Mouse (Mus musculus): ENCODE results near the gene Morn3. TPM values are rescaled to one million over a fixed set of nuclear protein-coding genes. Genes with fewer than 3 reads are reported as not detected.

The Morn3 gene
- polyA plus RNA-seq, 1 experiment: not detected

DNA sequence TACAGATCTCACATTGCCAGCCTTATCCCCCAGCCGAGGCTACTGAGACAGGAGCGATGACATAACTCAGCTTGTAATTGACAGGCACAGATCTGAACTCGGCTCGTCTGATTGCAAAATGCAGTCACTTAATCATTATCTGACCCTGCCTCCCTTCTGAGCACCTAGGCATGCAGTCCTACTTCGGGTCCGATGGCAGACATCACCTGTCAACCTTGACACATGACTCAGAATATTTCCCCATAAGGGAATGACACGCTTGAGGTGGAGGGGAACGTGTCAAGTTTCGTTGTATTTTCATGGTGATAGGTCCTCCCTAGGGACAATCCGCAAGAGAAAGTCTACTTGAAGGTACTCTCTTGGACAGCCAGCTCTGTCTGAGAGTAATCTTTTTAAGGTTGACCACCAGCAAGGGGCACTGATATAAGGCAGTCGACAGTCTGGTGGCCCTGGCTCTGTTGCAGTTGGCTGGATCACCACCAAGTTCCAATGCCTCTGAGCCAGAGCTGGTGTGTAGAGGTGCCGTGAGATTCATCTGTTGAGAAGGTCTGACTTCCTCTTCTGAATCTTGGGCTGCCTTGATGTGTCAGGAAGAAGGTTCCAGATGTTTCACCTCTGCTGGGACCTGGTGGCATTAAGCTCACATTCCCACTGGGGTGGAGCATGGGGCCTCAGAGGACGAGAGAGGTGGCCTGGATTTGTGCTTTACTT is 36.7 kb upstream of the Morn3 start:
- Histone ChIP-seq H3K27me3 (ENCODE audit: control insufficient read depth, insufficient read depth, low read length) (no peaks in the 10 kb centered on the region), H3K36me3 (ENCODE audit: control insufficient read depth, insufficient read depth, low read length) (no peaks in the 10 kb centered on the region), H3K27ac (ENCODE audit: insufficient read depth, low read depth, low read length) (no peak overlapping the region), H3K4me3 (ENCODE audit: low read depth, low read length) (no peak overlapping the region), H3K4me1 (ENCODE audit: control insufficient read depth, insufficient read depth, insufficient read length, low read length) (no peaks in the 10 kb centered on the region)
- 65% methylated on average over 13 of the region's 13 CpGs for WGBS
- TF ChIP-seq POLR2A (IDR thresholded peaks at IDR 0.05; ENCODE audit: low read depth, low read length): no peak
- no peak for TF ChIP-seq CTCF (IDR thresholded peaks at IDR 0.05; ENCODE audit: extremely low read depth, insufficient read length, insufficient replicate concordance, low read depth, low read length)

DNA sequence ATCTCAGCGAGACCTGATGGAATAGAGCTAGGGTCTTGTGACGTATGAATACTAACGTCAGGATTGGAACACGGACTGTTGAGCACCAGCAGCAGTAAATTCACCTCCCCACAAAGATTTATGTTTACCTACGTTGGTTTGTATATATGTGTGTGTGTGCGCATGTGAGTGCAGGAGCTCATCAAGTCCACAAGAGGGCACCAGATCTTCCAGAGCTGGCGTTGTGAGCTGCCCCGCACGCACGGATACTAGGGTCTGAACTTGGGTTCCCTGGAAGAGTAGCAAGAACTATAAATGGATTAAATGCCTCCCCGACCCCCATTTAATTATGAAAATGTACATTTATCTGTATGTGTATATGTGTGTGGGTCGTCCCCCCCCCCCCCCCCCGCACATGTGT is 33.7 kb upstream of the Morn3 start:
- Histone ChIP-seq H3K36me3 (ENCODE audit: control insufficient read depth, insufficient read depth, low read length) (no peaks in the 10 kb centered on the region), H3K27ac (ENCODE audit: insufficient read depth, low read depth, low read length) (no peak overlapping the region), H3K4me3 (ENCODE audit: low read depth, low read length) (no peak overlapping the region), H3K27me3 (ENCODE audit: control insufficient read depth, insufficient read depth, low read length) (no peaks in the 10 kb centered on the region; the same call in 1 of the 2 replicates), H3K4me1 (ENCODE audit: control insufficient read depth, insufficient read depth, insufficient read length, low read length) (peaks cover 8% of the 10 kb centered on the region)
- TF ChIP-seq CTCF (IDR thresholded peaks at IDR 0.05; ENCODE audit: extremely low read depth, insufficient read length, insufficient replicate concordance, low read depth, low read length) (no peak), POLR2A (IDR thresholded peaks at IDR 0.05; ENCODE audit: low read depth, low read length) (no peak)
- WGBS: 97% methylated on average over 13 of the region's 13 CpGs

DNA sequence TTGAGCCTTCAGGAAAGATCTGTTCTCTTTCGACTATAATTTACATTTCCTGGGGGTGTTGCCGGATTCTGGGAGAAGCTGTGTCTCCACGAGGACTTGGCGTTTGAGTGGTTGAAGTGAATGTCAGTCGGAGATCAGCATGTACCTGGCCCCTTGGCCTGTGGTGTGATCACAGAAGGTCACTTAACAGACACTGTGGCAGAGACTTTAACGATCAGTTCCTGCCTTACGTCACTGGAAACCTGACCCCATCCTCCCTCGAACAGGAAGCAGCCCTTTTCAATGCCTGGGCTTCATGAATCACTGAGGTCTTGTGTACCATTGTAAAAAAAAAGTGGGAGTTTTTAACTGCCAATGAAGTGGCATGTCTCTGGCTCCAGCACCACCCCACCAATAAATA is 33.2 kb upstream of the Morn3 start:
- TF ChIP-seq CTCF (IDR thresholded peaks at IDR 0.05; ENCODE audit: extremely low read depth, insufficient read length, insufficient replicate concordance, low read depth, low read length) (no peak), POLR2A (IDR thresholded peaks at IDR 0.05; ENCODE audit: low read depth, low read length) (no peak)
- H3K27me3 ChIP-seq (ENCODE audit: control insufficient read depth, insufficient read depth, low read length): no peaks in the 10 kb centered on the region; the same call in 1 of the 2 replicates
- H3K27ac ChIP-seq (ENCODE audit: insufficient read depth, low read depth, low read length): no peak overlapping the region
- H3K4me3 ChIP-seq (ENCODE audit: low read depth, low read length): no peak overlapping the region
- H3K4me1 ChIP-seq (ENCODE audit: control insufficient read depth, insufficient read depth, insufficient read length, low read length): peaks cover 10% of the 10 kb centered on the region
- WGBS: 73% methylated on average over 8 of the region's 8 CpGs
- no peaks in the 10 kb centered on the region for H3K36me3 ChIP-seq (ENCODE audit: control insufficient read depth, insufficient read depth, low read length)

DNA sequence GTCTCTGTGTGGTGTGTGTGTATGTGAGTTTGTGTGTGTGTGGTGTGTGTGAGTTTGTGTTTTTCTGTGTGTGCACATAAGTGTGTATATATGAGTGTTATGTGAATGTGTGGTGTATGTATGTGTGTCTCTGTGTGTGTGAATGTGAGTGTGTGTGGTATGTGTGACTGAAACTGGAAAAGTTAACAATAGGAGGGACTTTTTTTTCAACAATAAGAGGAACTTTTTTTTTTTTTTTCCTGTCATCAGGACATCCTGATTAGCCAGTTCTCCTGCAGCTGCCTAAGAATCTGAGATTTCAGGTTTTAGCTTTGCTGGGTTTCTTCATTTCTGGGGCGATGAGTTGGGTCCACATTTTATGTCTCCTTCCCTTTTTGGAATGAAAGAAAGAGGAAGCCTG is 32.8 kb upstream of the Morn3 start:
- Histone ChIP-seq H3K36me3 (ENCODE audit: control insufficient read depth, insufficient read depth, low read length) (no peaks in the 10 kb centered on the region), H3K4me1 (ENCODE audit: control insufficient read depth, insufficient read depth, insufficient read length, low read length) (peaks cover 10% of the 10 kb centered on the region), H3K4me3 (ENCODE audit: low read depth, low read length) (no peak overlapping the region), H3K27me3 (ENCODE audit: control insufficient read depth, insufficient read depth, low read length) (no peaks in the 10 kb centered on the region; the same call in 1 of the 2 replicates), H3K27ac (ENCODE audit: insufficient read depth, low read depth, low read length) (no peak overlapping the region)
- no peak for TF ChIP-seq CTCF (IDR thresholded peaks at IDR 0.05; ENCODE audit: extremely low read depth, insufficient read length, insufficient replicate concordance, low read depth, low read length)
- TF ChIP-seq POLR2A (IDR thresholded peaks at IDR 0.05; ENCODE audit: low read depth, low read length): no peak
- WGBS: 81% methylated on average over 1 of the region's 1 CpGs

DNA sequence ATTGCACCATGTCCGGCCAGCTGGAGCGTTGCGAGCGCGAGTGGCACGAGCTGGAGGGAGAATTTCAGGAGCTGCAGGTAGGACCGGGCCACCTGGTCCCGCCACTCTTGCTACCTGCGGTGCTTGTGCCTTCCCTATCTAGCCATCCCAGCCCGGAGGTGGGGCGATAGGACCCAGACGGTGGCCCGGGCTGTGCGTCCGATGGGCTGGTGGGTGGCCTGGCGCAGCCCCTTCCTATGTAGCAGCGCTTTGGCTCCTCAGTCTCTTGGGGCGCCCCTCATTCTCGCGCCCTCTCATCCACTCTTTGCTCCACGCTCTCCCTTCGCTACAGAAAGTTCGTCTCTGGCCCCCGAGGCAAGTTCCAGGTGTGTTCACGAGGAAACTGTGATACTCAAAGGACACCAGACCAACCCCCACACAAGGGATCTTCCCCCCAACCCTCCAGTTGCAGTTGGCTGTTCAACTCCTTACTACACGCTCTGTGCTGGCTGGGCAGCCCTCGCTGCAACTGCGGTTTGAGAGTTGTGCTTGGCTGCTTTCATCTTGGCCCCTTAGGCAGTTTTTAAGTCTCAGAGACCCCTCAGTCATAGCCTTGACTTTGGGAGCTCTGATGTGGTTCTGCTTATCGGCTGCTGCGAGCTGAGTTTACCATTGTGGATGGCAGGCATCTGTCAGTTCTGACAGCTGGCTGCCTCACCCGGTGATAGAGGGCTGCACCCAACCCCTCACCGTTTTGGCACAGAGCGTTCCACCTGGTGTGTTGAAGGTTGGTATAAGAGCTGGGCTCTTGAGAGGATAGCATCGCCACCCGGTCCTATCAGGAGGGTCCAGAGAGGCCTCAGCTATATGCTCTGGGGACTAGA is 29.8 kb upstream of the Morn3 start:
- WGBS: 2% methylated on average over 35 of the region's 35 CpGs
- Histone ChIP-seq H3K27ac (ENCODE audit: insufficient read depth, low read depth, low read length) (no peak overlapping the region), H3K27me3 (ENCODE audit: control insufficient read depth, insufficient read depth, low read length) (no peaks in the 10 kb centered on the region; the same call in 1 of the 2 replicates), H3K4me1 (ENCODE audit: control insufficient read depth, insufficient read depth, insufficient read length, low read length) (peaks cover 10% of the 10 kb centered on the region), H3K36me3 (ENCODE audit: control insufficient read depth, insufficient read depth, low read length) (no peaks in the 10 kb centered on the region), H3K4me3 (ENCODE audit: low read depth, low read length) (peak overlapping the region; percentile 77)
- TF ChIP-seq CTCF (IDR thresholded peaks at IDR 0.05; ENCODE audit: extremely low read depth, insufficient read length, insufficient replicate concordance, low read depth, low read length) (no peak; the same call in 1 of the 2 replicates), POLR2A (IDR thresholded peaks at IDR 0.05; ENCODE audit: low read depth, low read length) (no peak)

DNA sequence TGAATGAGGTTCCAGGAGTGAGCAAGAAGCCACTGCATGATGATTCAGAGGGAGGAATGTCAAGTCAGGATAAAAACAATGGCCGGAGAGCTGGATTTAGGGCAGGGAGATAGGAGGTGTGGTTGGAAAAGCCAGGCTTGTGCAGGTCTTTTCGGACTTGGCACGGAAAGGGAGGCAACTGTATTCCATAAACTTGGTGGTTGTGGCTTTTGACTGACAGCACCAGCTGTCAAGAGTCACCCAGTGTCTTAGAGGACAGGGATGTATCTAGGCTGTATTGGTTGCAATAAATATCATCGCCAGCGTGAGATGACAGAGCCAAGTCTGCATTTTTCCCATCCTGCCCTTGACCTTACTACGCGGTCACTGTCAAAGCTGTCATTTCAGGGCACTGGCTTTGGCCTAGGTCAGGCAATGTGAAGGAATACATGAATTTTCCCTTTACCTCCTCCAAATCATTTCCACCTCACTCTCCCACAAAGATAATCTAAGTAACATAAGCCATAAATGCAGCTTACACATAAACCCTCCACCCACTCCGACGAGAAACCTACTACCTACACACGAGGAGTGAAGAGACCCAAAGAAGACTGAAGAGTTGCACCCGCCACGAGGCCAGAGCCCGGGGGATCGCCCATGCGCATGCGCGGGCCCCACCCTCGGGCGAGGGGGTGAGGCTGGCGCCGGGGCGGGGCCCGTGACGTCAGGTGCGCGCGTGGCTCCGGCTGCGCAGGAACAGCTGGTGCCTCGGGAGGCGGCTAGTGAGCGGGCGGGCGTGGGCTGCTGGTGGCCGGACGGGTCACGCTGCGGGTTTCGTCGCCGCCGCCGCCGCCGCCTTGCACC is 29.0 kb upstream of the Morn3 start:
- no peak for TF ChIP-seq CTCF (IDR thresholded peaks at IDR 0.05; ENCODE audit: extremely low read depth, insufficient read length, insufficient replicate concordance, low read depth, low read length)
- Histone ChIP-seq H3K27me3 (ENCODE audit: control insufficient read depth, insufficient read depth, low read length) (no peaks in the 10 kb centered on the region; the same call in 1 of the 2 replicates), H3K36me3 (ENCODE audit: control insufficient read depth, insufficient read depth, low read length) (no peaks in the 10 kb centered on the region), H3K27ac (ENCODE audit: insufficient read depth, low read depth, low read length) (no peak overlapping the region), H3K4me1 (ENCODE audit: control insufficient read depth, insufficient read depth, insufficient read length, low read length) (peaks cover 10% of the 10 kb centered on the region), H3K4me3 (ENCODE audit: low read depth, low read length) (peak overlapping the region; percentile 77)
- WGBS: 6% methylated on average over 45 of the region's 45 CpGs
